Mouse (Mus musculus) heart, adult 2 months (tissue): ENCODE measurements at regions not wholly inside any gene's neighbourhood (a gene's known extent, or its start where the extent isn't known, plus 50 kb on each side); places are given as distances from the start of the nearest gene placed in this dataset.

Source experiments
- DNase-seq, 2 experiments: peaks; one replicate each; pipeline ENCODE4 v3.0.0; 2021
- H3K27ac ChIP-seq: fragments of 200-600 bp; 2 replicates; pipeline ENCODE4 v1.8.1; 2022
- H3K27me3 ChIP-seq: fragments of 200-500 bp; 2 replicates; pipeline ENCODE4 v1.6.1; 2012; ENCODE audit warnings: mild to moderate bottlenecking, low read length, inconsistent platforms, mixed read lengths; ENCODE audit not compliant: control insufficient read depth, insufficient read depth
- H3K36me3 ChIP-seq: fragments of 200-500 bp; 2 replicates; pipeline ENCODE4 v1.6.1; 2012; ENCODE audit warnings: low read length, inconsistent platforms; ENCODE audit not compliant: control insufficient read depth, insufficient read depth
- H3K4me1 ChIP-seq: fragments of 200-500 bp; 2 replicates; pipeline ENCODE4 v1.6.1; 2011; ENCODE audit warnings: low read length; ENCODE audit not compliant: control insufficient read depth, insufficient read depth
- H3K4me3 ChIP-seq: fragments of 200-600 bp; 2 replicates; pipeline ENCODE4 v1.8.1; 2022
- H3K79me2 ChIP-seq: fragments of 200-500 bp; replicated peaks from 2 replicates; pipeline ENCODE4 v1.6.1; 2012; ENCODE audit warnings: mild to moderate bottlenecking, inconsistent platforms, low read length, moderate library complexity, mixed read lengths; ENCODE audit not compliant: control insufficient read depth, insufficient read depth
- H3K9ac ChIP-seq: fragments of 200-500 bp; 2 replicates; pipeline ENCODE4 v1.6.1; 2012; ENCODE audit warnings: low read depth, mild to moderate bottlenecking, control low read depth, inconsistent platforms, low read length, mixed read lengths
- CTCF ChIP-seq: fragments of 200-600 bp; IDR thresholded peaks from 2 replicates; pipeline ENCODE4 v1.8.1; 2022; ENCODE audit warnings: antibody characterized with exemption, mild to moderate bottlenecking, moderate library complexity
- EP300 ChIP-seq: fragments of 200-500 bp; IDR thresholded peaks from 2 replicates; pipeline ENCODE4 v1.6.1; 2011; ENCODE audit warnings: low read depth, low read length, control low read depth; ENCODE audit not compliant: insufficient read depth
- POLR2A ChIP-seq: fragments of 200-500 bp; IDR thresholded peaks from 2 replicates; pipeline ENCODE4 v1.6.1; 2011; ENCODE audit warnings: mild to moderate bottlenecking, low read depth, low read length, control low read depth; ENCODE audit not compliant: insufficient read depth
- WGBS: fragments of 180-500 bp; shearing (Covaris S2); methylation state at CpG from one replicate; pipeline ENCODE4 v1.1.7; 2018; 5-methylcytosine and 5-hydroxymethylcytosine counted together
- intact Hi-C: fragments of 180-260 bp; cut with DNase I; formaldehyde crosslinking; loops from one replicate; pipeline ENCODE4 v1.15.1; 2025

DNA sequence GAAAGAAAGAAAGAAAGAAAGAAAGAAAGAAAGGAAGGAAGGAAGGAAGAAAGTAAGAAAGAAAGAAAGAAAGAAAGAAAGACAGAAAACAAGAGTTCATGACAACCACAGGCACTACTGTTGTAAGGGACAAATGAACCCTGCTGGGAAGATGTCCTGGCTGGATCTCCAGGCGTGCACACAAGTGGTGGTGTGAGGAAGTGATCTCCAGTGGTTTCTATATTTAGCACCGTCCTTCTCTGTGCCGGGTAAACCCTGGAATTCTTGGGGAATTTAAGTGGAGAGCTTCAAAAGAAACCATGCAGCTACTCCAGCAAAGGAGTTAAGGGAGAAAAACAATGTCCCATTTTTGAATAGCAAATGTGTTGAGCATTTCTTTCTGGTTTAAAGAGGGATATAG is 76.0 kb downstream of the Fasl start:
- Histone ChIP-seq H3K9ac (no peak overlapping the region), H3K4me3 (no peak overlapping the region), H3K27ac (no peak overlapping the region), H3K27me3 (no peaks in the 10 kb centered on the region), H3K36me3 (no peaks in the 10 kb centered on the region), H3K4me1 (peaks cover 2% of the 10 kb centered on the region), H3K79me2 (no peaks in the 10 kb centered on the region)
- intact Hi-C loops: no loop called here
- 0% methylated on average over 3 of the region's 3 CpGs for WGBS
- no peak for TF ChIP-seq EP300
- no peak for TF ChIP-seq POLR2A
- TF ChIP-seq CTCF: no peak
- DNase-seq: no peak

- Histone ChIP-seq H3K79me2 (no peaks in the 10 kb centered on the region), H3K4me3 (no peak overlapping the region), H3K9ac (no peak overlapping the region), H3K27ac (no peak overlapping the region), H3K27me3 (no peaks in the 10 kb centered on the region), H3K4me1 (no peaks in the 10 kb centered on the region; the same call in 1 of the 2 replicates), H3K36me3 (no peaks in the 10 kb centered on the region)
- TF ChIP-seq POLR2A: no peak
- TF ChIP-seq CTCF: no peak
- no peak for TF ChIP-seq EP300
- 36% methylated on average over 3 of the region's 3 CpGs for WGBS
- no peak for DNase-seq
- intact Hi-C loops: no loop called here
Measured at GRCm38 (mm10) chr1:161707049-161707448, 81.2 kb downstream of the Fasl start.

- DNase-seq: no peak
- Histone ChIP-seq H3K36me3 (no peaks in the 10 kb centered on the region), H3K9ac (no peak overlapping the region), H3K27ac (no peak overlapping the region), H3K4me1 (no peaks in the 10 kb centered on the region), H3K27me3 (no peaks in the 10 kb centered on the region), H3K4me3 (no peak overlapping the region), H3K79me2 (no peaks in the 10 kb centered on the region)
- TF ChIP-seq CTCF (no peak), EP300 (no peak), POLR2A (no peak)
- 88% methylated on average over 3 of the region's 3 CpGs for WGBS
- intact Hi-C loops: no loop called here
Measured at GRCm38 (mm10) chr1:161704961-161705360, 83.3 kb downstream of the Fasl start.

GRCm38 (mm10) chr1:161704527-161704926 is 83.8 kb downstream of the Fasl start:
- intact Hi-C loops: no loop called here
- TF ChIP-seq POLR2A (no peak), EP300 (no peak)
- no peaks in the 10 kb centered on the region for H3K36me3 ChIP-seq
- WGBS: 60% methylated on average over 3 of the region's 3 CpGs
- H3K27ac ChIP-seq: no peak overlapping the region
- no peaks in the 10 kb centered on the region for H3K27me3 ChIP-seq
- no peak overlapping the region for H3K4me3 ChIP-seq
- H3K79me2 ChIP-seq: no peaks in the 10 kb centered on the region
- DNase-seq: no peak
- no peak overlapping the region for H3K9ac ChIP-seq
- no peaks in the 10 kb centered on the region for H3K4me1 ChIP-seq

GRCm38 (mm10) chr1:161695886-161696285 is 92.4 kb downstream of the Fasl start:
- TF ChIP-seq POLR2A (no peak), CTCF (no peak), EP300 (no peak)
- Histone ChIP-seq H3K9ac (no peak overlapping the region), H3K4me1 (no peaks in the 10 kb centered on the region), H3K27ac (no peak overlapping the region), H3K27me3 (no peaks in the 10 kb centered on the region), H3K79me2 (no peaks in the 10 kb centered on the region), H3K4me3 (no peak overlapping the region), H3K36me3 (no peaks in the 10 kb centered on the region)
- 45% methylated on average over 5 of the region's 5 CpGs for WGBS
- DNase-seq: no peak
- intact Hi-C loops: no loop called here

DNA sequence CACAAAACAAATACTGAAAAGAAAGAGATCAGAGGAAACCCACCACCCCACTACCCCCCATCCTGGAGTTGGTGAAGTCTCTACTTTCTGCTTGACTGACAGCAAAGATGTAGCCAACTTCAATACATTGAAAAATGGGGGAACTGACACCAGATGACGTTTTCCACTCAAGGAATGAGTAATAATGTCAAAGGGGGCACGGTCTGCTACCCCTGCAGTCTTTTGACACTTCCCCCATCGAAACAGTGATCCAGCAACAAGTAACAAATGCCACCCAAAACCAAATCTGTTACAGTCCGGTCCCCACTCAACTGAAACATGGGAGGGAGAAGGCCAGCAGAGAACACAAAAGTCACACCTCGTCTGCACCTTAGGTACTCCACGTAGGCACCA is 94.5 kb downstream of the Fasl start:
- H3K27me3 ChIP-seq: no peaks in the 10 kb centered on the region
- no peaks in the 10 kb centered on the region for H3K4me1 ChIP-seq
- H3K4me3 ChIP-seq: no peak overlapping the region
- no peak overlapping the region for H3K9ac ChIP-seq
- H3K27ac ChIP-seq: no peak overlapping the region
- WGBS: 77% methylated on average over 6 of the region's 6 CpGs
- intact Hi-C loops: no loop called here
- no peaks in the 10 kb centered on the region for H3K79me2 ChIP-seq
- no peak for DNase-seq
- TF ChIP-seq CTCF (no peak), EP300 (no peak), POLR2A (no peak)
- H3K36me3 ChIP-seq: no peaks in the 10 kb centered on the region
